Mouse (Mus musculus) CH12.LX (cell line): Measurements from ENCODE around the gene Sod2. TPM values are rescaled to one million over a fixed set of nuclear protein-coding genes. Genes with fewer than 3 reads are reported as not detected.

Experiments used
- DNase-seq: peaks from one replicate; pipeline ENCODE4 v3.0.0-alpha.2; 2013; ENCODE audit errors: extremely low read depth
- H3K27ac ChIP-seq: 2 replicates; pipeline ENCODE4 v1.5.1; 2012; ENCODE audit warnings: low read depth, mild to moderate bottlenecking, control low read depth, moderate library complexity; ENCODE audit not compliant: insufficient read depth
- H3K27me3 ChIP-seq: replicated peaks from 2 replicates; pipeline ENCODE3; 2012; ENCODE audit warnings: inconsistent platforms
- H3K36me3 ChIP-seq, 2 experiments: replicated peaks in 1 of 2; 2 replicates each; pipeline versions ENCODE3 to v1.6.1; 2012; ENCODE audit warnings: inconsistent platforms in 1 of 2, low read length in 1 of 2, mild to moderate bottlenecking in 1 of 2, mixed read lengths in 1 of 2, moderate library complexity in 1 of 2; ENCODE audit not compliant: control insufficient read depth in 1 of 2, insufficient read depth in 1 of 2
- H3K4me1 ChIP-seq, 2 experiments: 2 replicates each; pipeline ENCODE4 v1.6.1; 2012; ENCODE audit warnings: inconsistent platforms in 1 of 2, moderate library complexity in 1 of 2; ENCODE audit not compliant: insufficient read depth in 2 of 2, control insufficient read depth in 1 of 2
- H3K4me2 ChIP-seq: 2 replicates; pipeline ENCODE4 v1.6.1; 2012; ENCODE audit warnings: low read depth, mild to moderate bottlenecking, control low read depth; ENCODE audit not compliant: poor library complexity, insufficient read depth, severe bottlenecking
- H3K4me3 ChIP-seq, 3 experiments: fragments of 150-350 bp in 1 of 3; sonication (generic) in 1 of 3; replicated peaks in 1 of 3; 2 replicates each; pipeline versions ENCODE3 to v1.5.1; 2011 to 2012; ENCODE audit warnings: low read depth in 2 of 3, low read length in 2 of 3, mild to moderate bottlenecking in 2 of 3, moderate library complexity in 2 of 3, control low read depth in 1 of 3, improper control_type of control experiment in 1 of 3, inconsistent platforms in 1 of 3, mixed read lengths in 1 of 3; ENCODE audit not compliant: poor library complexity in 1 of 3
- H3K79me2 ChIP-seq: replicated peaks from 2 replicates; pipeline ENCODE4 v1.6.1; 2012; ENCODE audit warnings: mild to moderate bottlenecking, moderate library complexity; ENCODE audit not compliant: control insufficient read depth, poor library complexity, insufficient read depth, severe bottlenecking; ENCODE audit errors: extremely low read depth
- H3K9ac ChIP-seq: 2 replicates; pipeline ENCODE4 v1.6.1; 2012; ENCODE audit warnings: low read depth, mild to moderate bottlenecking, control low read depth, moderate library complexity; ENCODE audit not compliant: insufficient read depth
- H3K9me3 ChIP-seq: replicated peaks from 2 replicates; pipeline ENCODE3; 2012; ENCODE audit warnings: low read length, inconsistent platforms, mixed read lengths
- BHLHE40 ChIP-seq: IDR thresholded peaks from 2 replicates; pipeline ENCODE4 v1.6.1; 2011; ENCODE audit warnings: mild to moderate bottlenecking, low read depth, low read length, improper control_type of control experiment
- CHD2 ChIP-seq: IDR thresholded peaks from 2 replicates; pipeline ENCODE4 v1.6.1; 2011; ENCODE audit warnings: low read length, improper control_type of control experiment
- CTCF ChIP-seq, 2 experiments: IDR thresholded peaks in 1 of 2; conservative IDR thresholded peaks in 1 of 2; 2 replicates each; pipeline ENCODE4 v1.5.1; 2011 to 2012; ENCODE audit warnings: low read depth in 2 of 2, low read length in 2 of 2, improper control_type of control experiment in 1 of 2, inconsistent platforms in 1 of 2, mild to moderate bottlenecking in 1 of 2, moderate library complexity in 1 of 2
- E2F4 ChIP-seq: IDR thresholded peaks from 2 replicates; pipeline ENCODE4 v1.6.1; 2011; ENCODE audit warnings: low read depth, low read length, improper control_type of control experiment; ENCODE audit not compliant: insufficient replicate concordance
- ELF1 ChIP-seq: IDR thresholded peaks from 2 replicates; pipeline ENCODE4 v1.6.1; 2014; ENCODE audit warnings: low read depth, mild to moderate bottlenecking, inconsistent platforms, low read length, improper control_type of control experiment
- EP300 ChIP-seq: IDR thresholded peaks from 2 replicates; pipeline ENCODE4 v1.6.1; 2011; ENCODE audit warnings: low read length, improper control_type of control experiment
- ETS1 ChIP-seq: conservative IDR thresholded peaks from 2 replicates; pipeline ENCODE4 v1.6.1; 2012; ENCODE audit warnings: low read depth, mild to moderate bottlenecking, inconsistent platforms, low read length, improper control_type of control experiment, moderate library complexity
- GABPA ChIP-seq: IDR thresholded peaks from 2 replicates; pipeline ENCODE4 v1.6.1; 2012; ENCODE audit warnings: low read depth, low read length, improper control_type of control experiment, inconsistent platforms; ENCODE audit not compliant: insufficient replicate concordance
- HCFC1 ChIP-seq: IDR thresholded peaks from 2 replicates; pipeline ENCODE4 v1.6.1; 2012; ENCODE audit warnings: low read depth, mild to moderate bottlenecking, inconsistent platforms, low read length, improper control_type of control experiment
- IRF4 ChIP-seq: IDR thresholded peaks from 2 replicates; pipeline ENCODE4 v1.6.1; 2014; ENCODE audit warnings: low read depth, mild to moderate bottlenecking, inconsistent platforms, low read length, improper control_type of control experiment
- JUN ChIP-seq: IDR thresholded peaks from 2 replicates; pipeline ENCODE4 v1.6.1; 2011; ENCODE audit warnings: low read depth, mild to moderate bottlenecking, low read length, improper control_type of control experiment, moderate library complexity; ENCODE audit not compliant: insufficient read depth
- JUND ChIP-seq: conservative IDR thresholded peaks from 2 replicates; pipeline ENCODE4 v1.6.1; 2011; ENCODE audit warnings: low read depth, low read length, improper control_type of control experiment
- KAT2A ChIP-seq: IDR thresholded peaks from 2 replicates; pipeline ENCODE4 v1.6.1; 2012; ENCODE audit warnings: low read length, improper control_type of control experiment, inconsistent platforms; ENCODE audit not compliant: insufficient replicate concordance
- MAFK ChIP-seq: IDR thresholded peaks from 2 replicates; pipeline ENCODE4 v1.6.1; 2011; ENCODE audit warnings: low read length, improper control_type of control experiment; ENCODE audit not compliant: insufficient replicate concordance
- MAX ChIP-seq: IDR thresholded peaks from 2 replicates; pipeline ENCODE4 v1.6.1; 2011; ENCODE audit warnings: low read length, improper control_type of control experiment
- MEF2A ChIP-seq: IDR thresholded peaks from 2 replicates; pipeline ENCODE4 v1.6.1; 2014; ENCODE audit warnings: low read depth, mild to moderate bottlenecking, inconsistent platforms, low read length, improper control_type of control experiment, borderline replicate concordance
- MXI1 ChIP-seq: IDR thresholded peaks from 2 replicates; pipeline ENCODE4 v1.6.1; 2011; ENCODE audit warnings: mild to moderate bottlenecking, low read depth, low read length, improper control_type of control experiment
- MYC ChIP-seq: IDR thresholded peaks from 2 replicates; pipeline ENCODE4 v1.6.1; 2011; ENCODE audit warnings: low read depth, mild to moderate bottlenecking, improper control_type of control experiment, low read length
- NRF1 ChIP-seq: IDR thresholded peaks from 2 replicates; pipeline ENCODE4 v1.6.1; 2014; ENCODE audit warnings: low read depth, mild to moderate bottlenecking, inconsistent platforms, low read length, improper control_type of control experiment, moderate library complexity
- PAX5 ChIP-seq: IDR thresholded peaks from 2 replicates; pipeline ENCODE4 v1.6.1; 2012; ENCODE audit warnings: low read length, inconsistent platforms, mixed read lengths
- POLR2A ChIP-seq: IDR thresholded peaks from 2 replicates; pipeline ENCODE4 v1.6.1; 2011; ENCODE audit warnings: low read depth, mild to moderate bottlenecking, improper control_type of control experiment, low read length
- RAD21 ChIP-seq: IDR thresholded peaks from 2 replicates; pipeline ENCODE4 v1.6.1; 2011; ENCODE audit warnings: low read depth, mild to moderate bottlenecking, low read length, improper control_type of control experiment, moderate library complexity
- SIN3A ChIP-seq: IDR thresholded peaks from 2 replicates; pipeline ENCODE4 v1.6.1; 2012; ENCODE audit warnings: low read length, improper control_type of control experiment, inconsistent platforms
- SMC3 ChIP-seq: IDR thresholded peaks from 2 replicates; pipeline ENCODE4 v1.6.1; 2011; ENCODE audit warnings: low read depth, low read length, improper control_type of control experiment
- TBP ChIP-seq: conservative IDR thresholded peaks from 2 replicates; pipeline ENCODE4 v1.6.1; 2011; ENCODE audit warnings: low read depth, low read length, improper control_type of control experiment
- UBTF ChIP-seq: IDR thresholded peaks from 2 replicates; pipeline ENCODE4 v1.6.1; 2012; ENCODE audit warnings: low read depth, mild to moderate bottlenecking, inconsistent platforms, low read length, improper control_type of control experiment, moderate library complexity
- USF2 ChIP-seq: conservative IDR thresholded peaks from 2 replicates; pipeline ENCODE4 v1.6.1; 2011; ENCODE audit warnings: low read depth, low read length, improper control_type of control experiment
- ZC3H11A ChIP-seq: IDR thresholded peaks from 2 replicates; pipeline ENCODE4 v1.6.1; 2012; ENCODE audit warnings: low read depth, mild to moderate bottlenecking, inconsistent platforms, low read length, improper control_type of control experiment
- ZKSCAN1 ChIP-seq: IDR thresholded peaks from 2 replicates; pipeline ENCODE4 v1.6.1; 2012; ENCODE audit warnings: low read depth, inconsistent platforms, low read length, improper control_type of control experiment, borderline replicate concordance
- ZMIZ1 ChIP-seq: IDR thresholded peaks from 2 replicates; pipeline ENCODE4 v1.6.1; 2012; ENCODE audit warnings: low read depth, mild to moderate bottlenecking, inconsistent platforms, low read length, improper control_type of control experiment
- ZNF384 ChIP-seq: IDR thresholded peaks from 2 replicates; pipeline ENCODE4 v1.6.1; 2012; ENCODE audit warnings: low read depth, low read length, improper control_type of control experiment, inconsistent platforms
- dilution Hi-C: fragments of 300-500 bp; cut with MboI; formaldehyde crosslinking; loops from 2 replicates; pipeline ENCODE4 v1.14.3; 2020; ENCODE audit warnings: low sequenced_read_pairs; ENCODE audit not compliant: extremely low pct_unique_long_range_greater_than_20kb, extremely low pct_ligation_motif_present
- in situ Hi-C: fragments of 300-500 bp; cut with MboI; formaldehyde crosslinking; loops from 3 replicates; pipeline ENCODE4 v1.14.3; 2019; ENCODE audit warnings: low sequenced_read_pairs, low pct_ligation_motif_present, low pct_unique_long_range_greater_than_20kb, mixed read lengths
- polyA plus RNA-seq: library from polyadenylated mRNA; unstranded; fragments of >175 nt; gene quantifications from 2 replicates; pipeline ENCODE4 v1.2.1, GENCODE M21; 2012; ENCODE audit warnings: low read depth; ENCODE audit not compliant: insufficient read length
- total RNA-seq, 2 experiments: library from RNA; depleted of rRNA; stranded (reverse); fragments of 300-350 nt in 1 of 2; fragments of >200 nt in 1 of 2; gene quantifications; 2 replicates each; pipeline ENCODE4 v1.2.3; 2012 to 2014

Sod2 gene
- total and polyA plus RNA-seq, 3 experiments, result 75.6 to 103 (median 89.2) TPM

GRCm38 (mm10) chr17:13008528-13008927, 1.9 kb downstream of the Sod2 start:
- Histone ChIP-seq H3K4me3 (peak overlapping the region; percentile 76 to 95 (median 93)), H3K36me3 (peaks cover 9 to 24% of the 10 kb centered on the region in 2 experiments), H3K9me3 (no peaks in the 10 kb centered on the region), H3K79me2 (no peaks in the 10 kb centered on the region; the same call in 1 of the 2 replicates), H3K27me3 (no peaks in the 10 kb centered on the region), H3K4me2 (peak overlapping the region; percentile 74), H3K27ac (peak overlapping the region; percentile 14), H3K4me1 (peaks cover 0 to 10% of the 10 kb centered on the region in 2 experiments; a peak in 2 of 4 replicates), H3K9ac (peak overlapping the region; percentile 37; the same call in 1 of the 2 replicates)
- dilution Hi-C loops, result no loop called here
- in situ Hi-C loops, result loop anchor here (10.0 kb wide), 1 partner anchor 124 kb away; no protein-coding TSS in a partner anchor
- peak; percentile 47 for DNase-seq
- TF ChIP-seq RAD21 (no peak), ZMIZ1 (no peak), ZKSCAN1 (no peak), MEF2A (no peak), UBTF (no peak), TBP (peak; percentile 70), BHLHE40 (no peak), CTCF (conservative IDR thresholded peaks at IDR 0.05 in 1 of 2, IDR thresholded peaks at IDR 0.05 in 1 of 2; ENCODE audit: low read depth in 2 of 2, low read length in 2 of 2) (no peak), SMC3 (no peak), EP300 (no peak), ETS1 (no peak), ELF1 (no peak), MAX (0 out of 2 replicates have a peak, but pooled peaks have one; percentile 36), E2F4 (no peak), NRF1 (no peak), JUND (no peak), JUN (no peak), ZNF384 (no peak)

GRCm38 (mm10) chr17:13009887-13010286, 3.2 kb downstream of the Sod2 start:
- H3K4me3 ChIP-seq, result no peak overlapping the region
- DNase-seq, result peak; percentile 68
- H3K4me1 ChIP-seq, result peaks cover 0 to 10% of the 10 kb centered on the region in 2 experiments; a peak in 2 of 4 replicates
- dilution Hi-C loops, result no loop called here
- in situ Hi-C loops, result loop anchor here (10.0 kb wide), 1 partner anchor 125 kb away; no protein-coding TSS in a partner anchor
- H3K9ac ChIP-seq, result no peak overlapping the region
- no peaks in the 10 kb centered on the region; the same call in 1 of the 2 replicates for H3K79me2 ChIP-seq
- peaks cover 15 to 37% of the 10 kb centered on the region in 2 experiments for H3K36me3 ChIP-seq
- no peak overlapping the region for H3K27ac ChIP-seq
- no peak overlapping the region for H3K4me2 ChIP-seq
- H3K27me3 ChIP-seq, result no peaks in the 10 kb centered on the region
- no peaks in the 10 kb centered on the region for H3K9me3 ChIP-seq
- TF ChIP-seq CHD2 (no peak), CTCF (conservative IDR thresholded peaks at IDR 0.05 in 1 of 2, IDR thresholded peaks at IDR 0.05 in 1 of 2; ENCODE audit: low read depth in 2 of 2, low read length in 2 of 2) (peak; percentile 29 to 69; a peak in 3 of 4 replicates), USF2 (no peak), MAFK (peak; percentile 97), MXI1 (peak; percentile 43; the same call in 1 of the 2 replicates), SMC3 (peak; percentile 32), HCFC1 (no peak), UBTF (no peak), EP300 (no peak), MEF2A (no peak), KAT2A (no peak), E2F4 (no peak), RAD21 (peak; percentile 70), POLR2A (no peak), ZC3H11A (no peak), JUND (no peak), BHLHE40 (no peak), SIN3A (peak; percentile 64), ZNF384 (no peak), GABPA (no peak), IRF4 (no peak), MYC (peak; percentile 58; the same call in 1 of the 2 replicates), ZMIZ1 (no peak), PAX5 (no peak), TBP (no peak)
